Mouse (Mus musculus): ENCODE data around the gene S100a4. TPM values are rescaled to one million over a fixed set of nuclear protein-coding genes. Genes with fewer than 3 reads are reported as not detected.

S100a4 gene
- polyA plus RNA-seq, 1 experiment = 16.9 TPM

GRCm38 (mm10) chr3:90598212-90598611 is 5.4 kb upstream of the S100a4 start:
- Histone ChIP-seq H3K27me3 (replicated peaks; ENCODE audit: control insufficient read depth, insufficient read depth, low read length) (no peaks in the 10 kb centered on the region), H3K27ac (ENCODE audit: insufficient read depth, low read depth, low read length) (no peak overlapping the region), H3K36me3 (ENCODE audit: control insufficient read depth, insufficient read depth, low read length) (no peaks in the 10 kb centered on the region), H3K4me3 (ENCODE audit: insufficient read depth, low read depth, low read length) (no peak overlapping the region), H3K4me1 (ENCODE audit: control insufficient read depth, insufficient read depth, low read length) (no peaks in the 10 kb centered on the region)
- DNase-seq = no peak
- 69% methylated on average over 4 of the region's 4 CpGs for WGBS
- TF ChIP-seq CTCF (conservative IDR thresholded peaks at IDR 0.05; ENCODE audit: insufficient read depth, insufficient read length, low read depth, low read length) = no peak
- no peak for TF ChIP-seq POLR2A (IDR thresholded peaks at IDR 0.05; ENCODE audit: low read depth, low read length)

DNA sequence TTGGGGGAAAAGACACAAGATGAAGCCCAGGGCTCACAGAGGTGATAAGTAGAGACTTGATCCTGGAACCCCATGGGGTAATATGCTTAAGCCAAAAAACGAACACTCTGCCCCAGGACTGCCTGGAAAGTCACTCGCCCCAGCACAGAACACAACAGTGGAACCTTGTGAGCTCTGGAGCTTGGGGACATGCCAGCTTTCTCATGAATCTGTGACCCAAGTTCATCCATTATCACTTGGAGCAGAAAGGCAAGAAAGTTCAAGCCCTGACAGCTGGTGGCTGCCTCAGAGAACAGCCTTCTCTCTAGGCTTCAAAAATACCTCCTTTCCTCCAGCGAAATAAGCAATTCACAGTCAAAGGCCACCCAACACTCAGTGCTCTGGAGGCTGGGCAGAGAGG is 4.2 kb upstream of the S100a4 start:
- no peaks in the 10 kb centered on the region for H3K27me3 ChIP-seq (replicated peaks; ENCODE audit: control insufficient read depth, insufficient read depth, low read length)
- H3K4me3 ChIP-seq (ENCODE audit: insufficient read depth, low read depth, low read length) = no peak overlapping the region
- H3K27ac ChIP-seq (ENCODE audit: insufficient read depth, low read depth, low read length) = no peak overlapping the region
- DNase-seq = peak; percentile 54
- 71% methylated on average over 3 of the region's 3 CpGs for WGBS
- H3K36me3 ChIP-seq (ENCODE audit: control insufficient read depth, insufficient read depth, low read length) = no peaks in the 10 kb centered on the region
- 0 out of 2 replicates have a peak, but pooled peaks cover 3% of the 10 kb centered on the region for H3K4me1 ChIP-seq (ENCODE audit: control insufficient read depth, insufficient read depth, low read length)
- no peak for TF ChIP-seq POLR2A (IDR thresholded peaks at IDR 0.05; ENCODE audit: low read depth, low read length)
- no peak for TF ChIP-seq CTCF (conservative IDR thresholded peaks at IDR 0.05; ENCODE audit: insufficient read depth, insufficient read length, low read depth, low read length)

DNA sequence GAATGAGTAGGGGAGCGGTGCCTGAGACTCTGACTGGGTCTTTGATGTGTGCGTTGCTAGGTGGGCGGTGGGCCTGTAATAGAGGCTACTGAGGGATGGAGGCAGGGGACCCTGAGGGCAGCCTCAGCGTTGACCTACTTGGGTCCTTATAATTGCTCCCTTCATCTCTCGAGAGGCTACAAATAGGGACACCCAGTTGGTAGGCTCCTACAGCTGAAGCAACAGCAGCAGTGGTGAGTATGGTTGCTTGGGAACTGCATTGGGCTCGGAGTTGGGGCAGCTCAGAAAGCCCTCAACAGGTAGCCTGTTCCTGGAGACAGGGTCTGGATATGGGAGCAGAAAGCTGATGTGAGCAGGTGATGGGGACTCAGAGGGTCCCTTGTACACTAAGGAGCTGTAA is 3.5 kb upstream of the S100a4 start:
- Histone ChIP-seq H3K36me3 (ENCODE audit: control insufficient read depth, insufficient read depth, low read length) (no peaks in the 10 kb centered on the region), H3K4me1 (ENCODE audit: control insufficient read depth, insufficient read depth, low read length) (0 out of 2 replicates have a peak, but pooled peaks cover 3% of the 10 kb centered on the region), H3K27me3 (replicated peaks; ENCODE audit: control insufficient read depth, insufficient read depth, low read length) (no peaks in the 10 kb centered on the region), H3K4me3 (ENCODE audit: insufficient read depth, low read depth, low read length) (no peak overlapping the region), H3K27ac (ENCODE audit: insufficient read depth, low read depth, low read length) (no peak overlapping the region)
- no peak for TF ChIP-seq CTCF (conservative IDR thresholded peaks at IDR 0.05; ENCODE audit: insufficient read depth, insufficient read length, low read depth, low read length)
- no peak for TF ChIP-seq POLR2A (IDR thresholded peaks at IDR 0.05; ENCODE audit: low read depth, low read length)
- WGBS = 84% methylated on average over 6 of the region's 6 CpGs
- DNase-seq = no peak

GRCm38 (mm10) chr3:90600458-90601195 is 2.9 kb upstream of the S100a4 start:
- H3K4me3 ChIP-seq (ENCODE audit: insufficient read depth, low read depth, low read length) = no peak overlapping the region
- H3K27ac ChIP-seq (ENCODE audit: insufficient read depth, low read depth, low read length) = no peak overlapping the region
- 76% methylated on average over 8 of the region's 8 CpGs for WGBS
- no peak for DNase-seq
- no peaks in the 10 kb centered on the region for H3K27me3 ChIP-seq (replicated peaks; ENCODE audit: control insufficient read depth, insufficient read depth, low read length)
- TF ChIP-seq POLR2A (IDR thresholded peaks at IDR 0.05; ENCODE audit: low read depth, low read length) (no peak), CTCF (conservative IDR thresholded peaks at IDR 0.05; ENCODE audit: insufficient read depth, insufficient read length, low read depth, low read length) (no peak)
- no peaks in the 10 kb centered on the region for H3K36me3 ChIP-seq (ENCODE audit: control insufficient read depth, insufficient read depth, low read length)
- 0 out of 2 replicates have a peak, but pooled peaks cover 3% of the 10 kb centered on the region for H3K4me1 ChIP-seq (ENCODE audit: control insufficient read depth, insufficient read depth, low read length)

DNA sequence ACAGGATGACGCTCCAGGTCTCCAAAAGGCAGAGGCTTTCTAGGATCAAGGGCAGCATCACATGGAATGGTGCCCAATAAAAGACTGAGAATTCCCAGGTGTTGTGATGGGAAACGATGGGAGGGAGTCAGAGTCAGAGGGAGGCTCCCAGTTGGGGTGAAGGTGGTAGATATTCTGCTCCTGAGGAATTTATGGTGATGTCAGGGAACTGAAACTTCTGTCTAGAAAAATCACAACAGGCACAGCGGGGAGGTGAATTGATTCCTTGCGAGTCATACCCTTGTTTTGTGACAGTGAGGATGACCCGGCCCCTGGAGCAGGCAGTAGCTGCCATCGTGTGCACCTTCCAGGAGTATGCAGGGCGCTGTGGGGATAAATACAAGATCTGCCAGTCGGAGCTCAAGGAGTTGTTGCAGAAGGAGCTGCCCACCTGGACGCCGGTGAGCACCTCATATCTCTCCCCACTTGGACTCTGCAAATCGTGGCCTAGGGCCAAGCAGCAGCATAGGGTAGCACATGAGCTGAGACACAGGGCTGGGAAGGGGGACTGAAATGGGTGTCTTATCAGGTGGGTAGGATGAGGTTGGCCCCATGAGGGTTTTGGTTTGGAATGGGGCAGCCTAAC is 2.0 kb upstream of the S100a4 start, which contains the start of gene Gm42674:
Gene Gm42674 (plus strand): TSS at position 419 of the 625 bp plus-strand sequence.
- no peaks in the 10 kb centered on the region for H3K36me3 ChIP-seq (ENCODE audit: control insufficient read depth, insufficient read depth, low read length)
- no peak within 1 kb of the TSS for H3K27ac ChIP-seq (ENCODE audit: insufficient read depth, low read depth, low read length)
- no peaks in the 10 kb centered on the region for H3K27me3 ChIP-seq (replicated peaks; ENCODE audit: control insufficient read depth, insufficient read depth, low read length)
- WGBS = 82% methylated on average over 11 of the region's 11 CpGs
- TF ChIP-seq CTCF (conservative IDR thresholded peaks at IDR 0.05; ENCODE audit: insufficient read depth, insufficient read length, low read depth, low read length) (no peak), POLR2A (IDR thresholded peaks at IDR 0.05; ENCODE audit: low read depth, low read length) (no peak)
- no peak for DNase-seq
- H3K4me1 ChIP-seq (ENCODE audit: control insufficient read depth, insufficient read depth, low read length) = 0 out of 2 replicates have a peak, but pooled peaks cover 3% of the 10 kb centered on the region
- H3K4me3 ChIP-seq (ENCODE audit: insufficient read depth, low read depth, low read length) = no peak within 1 kb of the TSS

GRCm38 (mm10) chr3:90604416-90604815 is 845 bp downstream of the S100a4 start:
- TF ChIP-seq CTCF (conservative IDR thresholded peaks at IDR 0.05; ENCODE audit: insufficient read depth, insufficient read length, low read depth, low read length) = no peak
- TF ChIP-seq POLR2A (IDR thresholded peaks at IDR 0.05; ENCODE audit: low read depth, low read length) = no peak
- Histone ChIP-seq H3K4me1 (ENCODE audit: control insufficient read depth, insufficient read depth, low read length) (0 out of 2 replicates have a peak, but pooled peaks cover 3% of the 10 kb centered on the region), H3K27me3 (replicated peaks; ENCODE audit: control insufficient read depth, insufficient read depth, low read length) (no peaks in the 10 kb centered on the region), H3K27ac (ENCODE audit: insufficient read depth, low read depth, low read length) (0 out of 2 replicates have a peak overlapping the region, but pooled peaks have one; percentile 33), H3K4me3 (ENCODE audit: insufficient read depth, low read depth, low read length) (no peak overlapping the region), H3K36me3 (ENCODE audit: control insufficient read depth, insufficient read depth, low read length) (no peaks in the 10 kb centered on the region)
- DNase-seq = peak; percentile 77
- 42% methylated on average over 4 of the region's 4 CpGs for WGBS

DNA sequence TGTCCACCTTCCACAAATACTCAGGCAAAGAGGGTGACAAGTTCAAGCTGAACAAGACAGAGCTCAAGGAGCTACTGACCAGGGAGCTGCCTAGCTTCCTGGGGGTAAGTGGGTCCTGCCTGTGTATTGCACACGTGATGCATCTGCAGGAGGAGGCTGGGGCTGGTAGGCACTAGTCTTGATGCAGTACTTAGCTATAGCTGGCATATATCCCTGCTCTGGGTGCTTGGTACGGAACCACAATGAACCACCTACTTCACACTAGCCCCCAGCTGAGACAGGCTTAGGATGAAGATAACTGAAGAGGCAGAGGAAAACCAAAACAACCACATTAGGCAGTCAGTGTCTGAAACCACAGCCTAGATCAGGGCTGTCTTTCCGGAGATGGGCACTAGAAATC is 1.5 kb downstream of the S100a4 start:
- H3K4me1 ChIP-seq (ENCODE audit: control insufficient read depth, insufficient read depth, low read length) = 0 out of 2 replicates have a peak, but pooled peaks cover 3% of the 10 kb centered on the region
- WGBS = 89% methylated on average over 3 of the region's 3 CpGs
- no peak overlapping the region for H3K27ac ChIP-seq (ENCODE audit: insufficient read depth, low read depth, low read length)
- no peaks in the 10 kb centered on the region for H3K36me3 ChIP-seq (ENCODE audit: control insufficient read depth, insufficient read depth, low read length)
- no peak overlapping the region for H3K4me3 ChIP-seq (ENCODE audit: insufficient read depth, low read depth, low read length)
- DNase-seq = no peak
- no peaks in the 10 kb centered on the region for H3K27me3 ChIP-seq (replicated peaks; ENCODE audit: control insufficient read depth, insufficient read depth, low read length)
- TF ChIP-seq CTCF (conservative IDR thresholded peaks at IDR 0.05; ENCODE audit: insufficient read depth, insufficient read length, low read depth, low read length) = no peak
- TF ChIP-seq POLR2A (IDR thresholded peaks at IDR 0.05; ENCODE audit: low read depth, low read length) = no peak
